Mouse (Mus musculus) intestine, embryonic 16.5 days (tissue): ENCODE results near the gene Rgs2. TPM values are rescaled to one million over a fixed set of nuclear protein-coding genes. Genes with fewer than 3 reads are reported as not detected.

Experiments
- ATAC-seq: fragments of 200-750 bp; cut with Nextera tagmentation; 2 replicates; pipeline ENCODE4 v1.8.0; 2017; ENCODE audit warnings: moderate TSS enrichment, moderate library complexity
- H3K27ac ChIP-seq: fragments of 300-500 bp; sonication (generic); 2 replicates; pipeline ENCODE4 v1.5.1; 2014; ENCODE audit warnings: mild to moderate bottlenecking, low read length
- H3K27me3 ChIP-seq: fragments of 300-500 bp; sonication (generic); replicated peaks from 2 replicates; pipeline ENCODE4 v1.6.1; 2014; ENCODE audit warnings: low read length, control low read depth, mixed read lengths; ENCODE audit not compliant: control insufficient read depth, insufficient read depth
- H3K36me3 ChIP-seq: fragments of 300-500 bp; sonication (generic); 2 replicates; pipeline ENCODE4 v1.6.1; 2014; ENCODE audit warnings: low read length, control low read depth; ENCODE audit not compliant: control insufficient read depth, insufficient read depth
- H3K4me1 ChIP-seq: fragments of 300-500 bp; sonication (generic); 2 replicates; pipeline ENCODE4 v1.6.1; 2014; ENCODE audit warnings: low read length, control low read depth, mixed read lengths; ENCODE audit not compliant: control insufficient read depth, insufficient read depth
- H3K4me2 ChIP-seq: fragments of 300-500 bp; sonication (generic); 2 replicates; pipeline ENCODE4 v1.6.1; 2014; ENCODE audit warnings: low read depth, low read length, control low read depth
- H3K4me3 ChIP-seq: fragments of 300-500 bp; sonication (generic); 2 replicates; pipeline ENCODE4 v1.5.1; 2014; ENCODE audit warnings: mild to moderate bottlenecking, low read length
- H3K9ac ChIP-seq: fragments of 300-500 bp; sonication (generic); 2 replicates; pipeline ENCODE4 v1.6.1; 2014; ENCODE audit warnings: low read depth, low read length
- H3K9me3 ChIP-seq: fragments of 300-500 bp; sonication (generic); 2 replicates; pipeline ENCODE4 v1.6.1; 2016; ENCODE audit warnings: low read length, control low read depth; ENCODE audit not compliant: control insufficient read depth
- WGBS: fragments of 180-500 bp; shearing (Covaris S2); extraction: QIAGEN DNeasy Blood & Tissue Kit; methylation state at CpG from one replicate; pipeline ENCODE4 v1.1.7; 2014; 5-methylcytosine and 5-hydroxymethylcytosine counted together
- polyA plus RNA-seq: library from polyadenylated mRNA; unstranded; fragments of >200 nt; fragmentation: Nextera tagmentation; extraction: Ambion mirVana; gene quantifications from 2 replicates; pipeline ENCODE4 v1.2.1, GENCODE M21; 2015

Rgs2 gene
- polyA plus RNA-seq, 1 experiment from 2014 or later = 50.0 TPM

DNA sequence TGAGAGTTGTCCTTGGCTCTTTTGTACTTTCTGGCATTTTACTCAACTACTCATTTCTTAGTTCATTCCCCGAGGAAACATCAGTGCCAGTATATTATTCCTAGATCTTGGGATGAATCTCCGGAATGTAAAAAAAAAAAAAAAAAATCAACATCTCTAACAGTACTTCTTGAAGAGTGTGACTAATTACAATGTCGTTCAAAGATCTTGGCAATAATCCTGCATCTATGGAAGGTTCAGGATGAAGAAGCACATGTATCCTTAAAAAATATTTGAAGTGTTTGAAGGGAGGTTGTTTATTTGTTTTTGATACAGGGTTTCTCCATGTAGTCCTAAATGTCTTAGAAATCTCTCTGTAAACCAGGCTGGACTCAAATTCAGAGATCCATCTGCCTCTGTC, 41.7 kb downstream of the Rgs2 start:
- no peak overlapping the region for H3K9ac ChIP-seq
- H3K4me1 ChIP-seq = no peaks in the 10 kb centered on the region
- WGBS = 71% methylated on average over 3 of the region's 3 CpGs
- no peaks in the 10 kb centered on the region for H3K36me3 ChIP-seq
- ATAC-seq = no peak
- H3K4me3 ChIP-seq = no peak overlapping the region
- H3K27ac ChIP-seq = no peak overlapping the region
- H3K9me3 ChIP-seq = no peaks in the 10 kb centered on the region
- no peaks in the 10 kb centered on the region for H3K27me3 ChIP-seq
- no peak overlapping the region for H3K4me2 ChIP-seq

- H3K9me3 ChIP-seq = no peaks in the 10 kb centered on the region
- ATAC-seq = no peak
- H3K27me3 ChIP-seq = no peaks in the 10 kb centered on the region
- no peak overlapping the region for H3K27ac ChIP-seq
- 76% methylated on average over 2 of the region's 2 CpGs for WGBS
- no peaks in the 10 kb centered on the region for H3K4me1 ChIP-seq
- no peaks in the 10 kb centered on the region for H3K36me3 ChIP-seq
- H3K9ac ChIP-seq = no peak overlapping the region
- no peak overlapping the region for H3K4me2 ChIP-seq
- no peak overlapping the region for H3K4me3 ChIP-seq
Observed at GRCm38 (mm10) chr1:143960340-143960739, 43.6 kb downstream of the Rgs2 start.

DNA sequence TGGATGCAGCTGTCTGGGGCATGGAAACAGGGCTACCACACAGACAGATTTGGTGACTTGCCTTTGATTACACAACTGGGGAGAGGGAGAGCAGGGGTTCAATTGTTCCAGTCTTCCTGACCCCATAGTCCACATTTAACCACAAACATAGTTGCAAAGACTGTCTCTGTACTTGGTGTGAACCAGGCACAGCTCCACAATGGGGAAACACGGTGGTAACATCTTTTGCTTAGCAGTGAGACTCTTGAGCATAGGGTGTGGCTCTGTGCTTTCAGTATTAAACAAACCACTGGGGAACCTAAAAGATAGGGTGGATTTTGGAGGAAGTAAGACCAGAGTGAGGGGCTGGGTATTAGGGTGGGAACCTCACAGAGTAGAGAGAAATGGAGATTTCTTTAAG, 47.9 kb downstream of the Rgs2 start:
- Histone ChIP-seq H3K27me3 (no peaks in the 10 kb centered on the region), H3K9ac (no peak overlapping the region), H3K9me3 (no peaks in the 10 kb centered on the region), H3K27ac (no peak overlapping the region), H3K4me2 (no peak overlapping the region), H3K4me3 (no peak overlapping the region), H3K4me1 (no peaks in the 10 kb centered on the region), H3K36me3 (no peaks in the 10 kb centered on the region)
- 63% methylated on average over 1 of the region's 1 CpGs for WGBS
- no peak for ATAC-seq

DNA sequence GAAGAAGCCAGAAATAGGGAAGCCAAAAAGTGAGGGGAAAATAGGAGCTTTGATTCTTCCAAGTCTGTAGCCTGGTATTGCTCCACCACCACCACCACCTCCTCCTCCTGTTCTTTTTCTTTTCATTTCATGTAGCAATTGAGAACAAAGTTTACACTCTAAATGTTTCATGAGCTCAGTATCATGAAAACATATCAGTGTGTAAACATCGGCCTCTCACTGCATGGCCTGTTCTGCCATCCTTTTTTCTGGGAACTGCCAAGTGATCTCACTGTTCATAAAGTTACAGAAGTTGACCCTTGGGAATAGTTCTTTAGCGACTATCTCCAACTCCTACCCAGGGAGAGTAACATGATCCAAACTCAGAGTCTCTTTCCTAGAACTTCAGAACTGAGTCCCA, 51.1 kb downstream of the Rgs2 start:
- ATAC-seq = no peak
- no peaks in the 10 kb centered on the region for H3K36me3 ChIP-seq
- H3K4me1 ChIP-seq = no peaks in the 10 kb centered on the region
- no peak overlapping the region for H3K4me3 ChIP-seq
- 66% methylated on average over 2 of the region's 2 CpGs for WGBS
- H3K27ac ChIP-seq = no peak overlapping the region
- no peak overlapping the region for H3K4me2 ChIP-seq
- no peak overlapping the region for H3K9ac ChIP-seq
- H3K9me3 ChIP-seq = no peaks in the 10 kb centered on the region
- no peaks in the 10 kb centered on the region for H3K27me3 ChIP-seq

Other genes with a start within 250 kb of the Rgs2 start
- 7.8 and 8.3 TPM in 2 replicates for gene Trove2, start 227.1 kb downstream of the Rgs2 start, polyA plus RNA-seq
- 99.8 and 101 TPM in 2 replicates for gene Uchl5, start 226.9 kb downstream of the Rgs2 start, polyA plus RNA-seq
- gene Rgs13, start 173.2 kb upstream of the Rgs2 start, polyA plus RNA-seq = not detected in 2 replicates
- 0.86 and 0.99 TPM in 2 replicates for gene Rgs1, start 245.1 kb upstream of the Rgs2 start, polyA plus RNA-seq